Mouse (Mus musculus): ENCODE measurements around the gene Nccrp1.

DNA sequence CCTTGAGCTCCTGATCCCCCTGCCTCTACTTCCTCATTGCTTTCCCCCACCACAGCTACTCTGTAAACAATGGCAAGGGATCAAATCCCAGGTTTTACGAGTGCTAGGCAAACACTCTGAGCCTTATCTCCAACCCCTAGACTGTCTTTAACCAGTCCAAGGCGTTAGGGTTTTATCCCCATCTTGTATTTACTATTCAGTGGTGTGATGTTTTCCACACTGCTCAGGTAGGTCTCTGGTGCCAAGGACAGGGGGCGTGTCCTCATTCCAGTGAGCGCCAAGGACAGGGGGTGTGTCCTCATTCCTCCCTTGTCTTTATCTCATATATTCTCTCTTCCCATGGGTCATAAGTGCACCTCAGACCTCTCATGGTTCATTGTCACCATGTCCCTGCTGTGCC is 6.5 kb downstream of the Nccrp1 start, which contains the start of gene Sycn:
- TF ChIP-seq POLR2A (IDR thresholded peaks at IDR 0.05; ENCODE audit: low read depth, low read length) (no peak), CTCF (IDR thresholded peaks at IDR 0.05; ENCODE audit: extremely low read depth, insufficient read depth, insufficient read length, insufficient replicate concordance) (no peak)
